Mouse (Mus musculus) granulocyte monocyte progenitor cell, adult 5-6 weeks (primary cell): ENCODE data around the gene Csad. TPM values are rescaled to one million over a fixed set of nuclear protein-coding genes. Genes with fewer than 3 reads are reported as not detected.
A peak's percentile ranks its signal among the peaks of the same experiment; 100 is the strongest.
"Not testable (repeated sequence)": the region's sequence is repeated elsewhere in the genome, so short reads cannot be mapped to it uniquely, and the experiment has no call there.

Source experiments
- ATAC-seq: replicated peaks from 2 replicates; pipeline ENCODE4 v1.8.0; 2016; ENCODE audit warnings: mild to moderate bottlenecking, moderate TSS enrichment, inconsistent platforms; ENCODE audit not compliant: poor library complexity, severe bottlenecking
- total RNA-seq, 2 experiments: library from RNA; stranded (forward) in 1 of 2; stranded (reverse) in 1 of 2; fragments of 200-712, 200-1000 nt in 1 of 2; fragments of >200 nt in 1 of 2; fragmentation: Nextera tagmentation in 1 of 2; gene quantifications; 2 replicates each; pipeline ENCODE4 v1.2.3; 2014 to 2017

Csad gene
- total RNA-seq, 2 experiments from 2014 or later: 7.5 to 18.1 TPM

DNA sequence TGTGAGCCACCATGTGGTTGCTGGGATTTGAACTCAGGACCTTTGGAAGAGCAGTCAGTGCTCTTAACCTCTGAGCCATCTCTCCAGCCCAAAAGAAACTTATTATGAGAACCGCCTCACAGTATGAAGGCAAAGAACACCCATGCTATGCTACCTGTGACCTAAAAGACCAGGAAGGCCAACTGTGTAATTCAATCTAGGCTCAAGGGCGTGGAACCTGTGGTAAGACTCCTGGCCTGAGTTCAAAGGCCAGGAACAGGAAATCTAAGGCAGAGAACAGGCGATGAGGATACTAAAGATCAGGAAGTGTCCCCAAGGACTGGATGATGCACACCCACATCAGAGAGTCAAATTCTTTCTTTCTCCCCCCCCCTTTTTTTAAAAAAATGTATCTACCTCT, 30.9 kb downstream of the Csad start:
- no peak for ATAC-seq

DNA sequence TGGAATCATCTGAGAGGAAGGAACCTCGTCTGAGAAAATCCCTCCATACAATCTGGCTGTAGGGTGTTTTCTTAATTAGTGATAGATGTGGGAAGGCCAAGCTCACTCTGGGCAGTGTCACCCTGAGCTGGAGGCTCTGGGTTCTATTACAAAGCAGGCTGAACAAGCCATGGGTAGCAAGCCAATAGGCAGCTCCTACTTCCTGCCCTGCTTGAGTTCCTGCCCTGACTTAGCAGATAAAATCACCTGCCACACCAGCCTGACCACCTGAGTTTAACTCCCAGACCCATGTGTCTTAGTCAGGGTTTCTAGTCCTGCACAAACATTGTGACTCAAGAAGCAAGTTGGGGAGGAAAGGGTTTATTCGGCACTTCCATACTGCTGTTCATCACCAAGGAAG, 35.5 kb downstream of the Csad start:
- no peak for ATAC-seq

DNA sequence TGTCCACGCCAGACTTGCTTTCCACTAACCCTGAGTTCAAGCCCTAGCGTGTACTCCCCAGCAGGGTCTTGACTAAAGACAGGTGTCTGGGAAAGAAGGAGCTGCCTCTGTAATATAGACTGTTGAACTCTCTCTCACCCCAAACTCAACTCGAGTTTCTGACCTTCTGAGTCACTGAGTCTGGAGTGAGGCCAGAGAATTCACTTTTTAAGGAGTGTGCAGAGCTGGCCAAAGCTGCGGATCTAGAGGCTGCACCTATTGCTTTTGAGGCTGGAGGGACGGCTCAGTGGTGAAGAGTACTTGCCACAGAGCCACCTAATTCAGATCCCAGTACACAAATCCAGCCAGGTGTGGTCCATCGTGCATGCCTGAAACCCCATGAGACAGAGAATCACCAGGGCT, 36.9 kb downstream of the Csad start:
- no peak for ATAC-seq

DNA sequence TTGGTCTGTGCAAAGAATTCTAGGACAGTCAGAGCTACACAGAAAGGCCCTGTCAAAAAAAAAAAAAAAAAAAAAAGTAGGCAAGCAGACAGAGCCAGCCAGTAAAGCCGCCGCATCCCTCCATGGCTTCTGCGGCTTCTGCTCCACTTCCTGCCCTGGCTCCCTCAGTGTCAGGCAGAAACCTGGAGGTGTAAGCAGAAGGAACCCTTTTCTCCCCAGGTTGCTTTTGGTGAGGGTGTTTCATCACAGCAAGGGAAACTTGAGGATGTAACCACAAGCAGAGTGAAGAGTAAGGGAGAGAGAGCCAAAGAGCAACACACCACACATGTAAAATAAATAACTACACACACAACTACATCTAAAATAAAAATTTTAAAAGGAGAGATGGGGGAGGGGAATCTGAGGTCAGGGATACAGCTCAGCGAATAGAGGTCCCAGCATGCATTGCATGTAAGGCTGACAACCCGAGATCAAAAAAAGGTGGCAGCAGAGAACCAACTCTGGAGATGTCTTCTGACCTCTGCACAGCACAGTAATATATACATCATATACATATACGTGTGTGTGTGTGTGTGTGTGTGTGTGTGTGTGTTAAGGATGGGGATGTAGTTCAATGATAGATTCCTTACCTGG, 38.9 kb downstream of the Csad start:
- ATAC-seq: peak; percentile 83

DNA sequence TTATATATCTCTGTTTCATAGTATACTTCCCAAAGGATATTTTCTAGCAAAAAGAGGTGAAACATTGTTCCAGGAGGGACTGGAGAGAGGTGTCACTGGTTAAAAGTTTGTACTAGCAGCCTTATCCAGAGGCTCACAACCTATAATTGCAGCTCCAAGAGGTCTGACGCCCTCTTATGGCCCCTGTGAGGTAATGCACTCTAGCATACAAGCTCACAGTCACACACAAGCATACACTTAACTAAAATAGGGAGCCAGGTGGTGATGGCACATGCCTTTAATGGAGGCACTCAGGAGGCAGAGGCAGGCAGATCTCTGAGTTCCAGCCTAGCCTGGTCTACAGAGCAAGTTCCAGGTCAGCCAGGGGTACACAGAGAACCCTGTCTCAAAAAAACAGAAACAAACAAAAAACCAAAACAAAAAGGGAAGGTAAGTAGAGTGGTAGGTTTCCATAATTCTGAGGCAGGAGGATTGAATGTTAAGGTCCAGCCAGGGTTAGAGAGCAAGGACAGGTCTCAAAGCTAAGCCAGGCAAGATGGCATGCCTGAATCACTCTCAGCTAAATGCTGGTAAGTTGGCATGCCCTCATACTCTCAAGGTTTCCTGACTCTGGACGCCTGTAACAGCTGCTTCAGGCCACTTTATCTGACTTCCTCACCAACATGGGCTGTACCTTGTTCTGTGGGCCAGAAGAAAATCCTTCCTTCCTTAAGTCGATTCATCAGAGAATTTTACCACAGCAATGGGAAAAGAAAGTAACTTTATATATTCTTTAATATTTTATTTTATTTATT, 40.4 kb downstream of the Csad start:
- ATAC-seq: no peak

DNA sequence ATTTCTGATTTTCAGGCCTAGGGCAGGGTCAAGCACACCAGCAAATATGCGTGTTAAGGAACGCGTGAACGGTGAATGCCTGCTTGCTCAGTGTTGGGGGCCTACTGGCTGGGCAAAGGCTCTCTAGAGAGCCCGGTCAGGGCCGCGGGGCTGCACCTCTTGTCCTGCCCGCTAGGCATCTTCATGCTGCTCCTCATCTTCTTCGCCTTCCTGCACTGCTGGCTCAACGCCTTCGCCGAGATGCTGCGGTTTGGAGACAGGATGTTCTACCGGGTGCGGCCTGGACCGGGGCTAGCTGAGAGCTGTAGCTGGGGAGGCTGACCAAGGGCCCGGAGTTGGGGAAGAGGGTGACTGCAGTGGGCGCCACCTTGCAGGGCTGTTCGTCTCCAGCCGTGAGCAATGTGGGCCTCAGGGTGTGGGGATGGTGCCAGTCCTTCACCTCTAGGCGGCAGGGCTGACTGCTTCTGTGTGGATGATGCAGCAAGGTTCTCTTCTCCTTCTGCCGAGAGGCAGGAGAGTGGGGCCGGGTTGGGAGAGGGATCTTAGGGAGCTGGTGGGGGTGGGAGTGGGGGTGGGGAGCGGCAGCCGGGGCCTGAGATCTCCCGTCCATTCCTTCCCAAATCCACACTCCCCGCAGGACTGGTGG, 44.0 kb downstream of the Csad start:
- ATAC-seq: peak; percentile 26

DNA sequence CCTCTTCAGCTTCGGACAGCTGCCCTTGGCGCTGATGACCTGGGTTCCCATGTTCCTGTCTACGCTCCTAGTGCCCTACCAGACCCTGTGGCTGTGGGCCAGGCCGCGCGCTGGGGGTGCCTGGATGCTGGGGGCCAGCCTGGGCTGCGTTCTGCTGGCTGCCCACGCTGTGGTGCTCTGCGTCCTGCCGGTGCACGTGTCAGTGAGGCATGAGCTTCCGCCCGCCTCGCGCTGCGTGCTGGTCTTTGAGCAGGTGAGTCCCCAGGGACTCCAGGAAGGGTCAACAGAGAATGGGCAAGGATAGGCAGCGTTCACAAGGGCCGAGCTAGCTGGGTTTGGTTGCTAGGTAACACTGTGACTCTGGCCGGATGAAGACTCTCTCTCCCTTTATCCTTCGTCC, 47.7 kb downstream of the Csad start:
- ATAC-seq: no peak

DNA sequence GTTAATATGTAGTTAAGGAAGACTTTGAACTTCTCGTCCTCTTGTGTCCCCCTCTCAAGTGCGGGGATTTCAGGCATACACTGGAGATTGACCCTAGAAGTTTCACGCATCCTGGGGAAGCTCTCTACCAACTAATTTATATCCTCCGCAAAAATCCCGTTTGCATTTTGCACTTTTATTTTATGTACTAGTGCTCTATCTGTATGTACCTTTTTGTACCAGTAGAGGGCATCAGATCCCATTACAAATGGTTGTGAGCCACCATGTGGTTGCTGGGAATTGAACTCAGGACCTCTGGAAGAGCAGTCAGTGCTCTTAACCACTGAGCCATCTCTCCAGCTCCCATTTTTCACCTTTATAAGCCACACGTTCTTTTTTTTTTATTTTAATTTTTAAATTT, 49.5 kb downstream of the Csad start:
- not testable (repeated sequence) for ATAC-seq

DNA sequence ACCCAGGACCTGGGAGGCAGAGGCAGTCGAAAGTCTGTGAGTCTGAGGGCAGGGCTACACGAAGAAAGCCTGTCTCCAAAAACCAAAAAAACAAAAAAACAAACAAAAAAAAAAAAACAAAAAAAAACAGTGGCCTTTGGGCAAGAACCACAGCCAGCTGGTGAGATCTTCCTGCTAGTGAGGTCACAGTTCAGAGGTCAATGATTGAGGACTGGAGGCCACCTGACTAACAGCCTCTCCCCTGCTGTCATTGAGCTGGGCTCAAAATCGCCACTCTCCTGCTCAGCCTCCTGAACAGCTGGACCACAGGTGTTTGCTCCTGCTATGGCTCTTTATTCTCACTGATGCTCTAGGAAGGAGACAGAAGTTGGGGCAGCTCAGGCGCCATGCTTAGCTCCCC, 51.9 kb downstream of the Csad start:
- ATAC-seq: no peak

DNA sequence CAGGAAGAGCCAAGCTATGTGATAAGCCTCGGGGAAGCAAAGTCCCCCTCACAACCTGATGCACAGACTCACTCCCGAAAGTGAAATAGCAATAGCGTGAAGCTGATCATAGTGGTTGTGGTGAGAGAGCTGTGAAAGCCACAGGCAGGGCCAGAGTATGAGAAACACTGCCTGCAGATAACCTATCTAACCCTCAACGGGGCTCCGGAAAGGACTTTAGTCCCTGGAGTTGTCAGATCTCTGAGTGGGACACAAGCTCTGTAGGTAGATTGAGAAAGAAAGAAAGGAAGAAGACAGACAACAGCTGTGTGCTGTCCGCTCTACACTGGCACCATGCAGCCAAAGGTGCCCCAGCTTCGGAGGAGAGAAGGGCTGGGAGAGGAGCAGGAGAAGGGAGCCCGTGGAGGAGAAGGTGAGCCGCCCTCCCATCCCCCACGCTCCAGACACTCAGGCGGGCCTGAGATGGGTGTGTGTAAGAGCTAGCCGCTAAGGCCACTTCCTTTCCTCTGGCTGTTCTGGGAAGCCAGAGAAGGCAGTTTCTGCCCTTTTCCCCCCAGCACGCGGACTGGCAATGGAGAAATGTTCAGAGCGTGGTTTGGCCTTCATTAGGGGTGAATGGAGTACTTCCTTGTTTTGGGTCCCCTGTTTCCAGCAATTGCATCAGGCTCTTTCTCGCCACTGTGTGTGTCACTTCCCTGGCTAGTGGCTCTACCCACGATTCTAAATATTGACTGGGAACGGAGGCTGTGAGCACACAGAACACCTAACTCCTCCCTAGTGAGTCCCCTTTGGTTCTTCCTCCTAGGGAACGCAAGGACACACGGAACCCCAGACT, 54.0 kb downstream of the Csad start, which contains the start of gene Soat2:
Gene Soat2, plus strand, starts transcription at position 226 of the 835 bp plus-strand sequence.
- ATAC-seq: peak; percentile 88

DNA sequence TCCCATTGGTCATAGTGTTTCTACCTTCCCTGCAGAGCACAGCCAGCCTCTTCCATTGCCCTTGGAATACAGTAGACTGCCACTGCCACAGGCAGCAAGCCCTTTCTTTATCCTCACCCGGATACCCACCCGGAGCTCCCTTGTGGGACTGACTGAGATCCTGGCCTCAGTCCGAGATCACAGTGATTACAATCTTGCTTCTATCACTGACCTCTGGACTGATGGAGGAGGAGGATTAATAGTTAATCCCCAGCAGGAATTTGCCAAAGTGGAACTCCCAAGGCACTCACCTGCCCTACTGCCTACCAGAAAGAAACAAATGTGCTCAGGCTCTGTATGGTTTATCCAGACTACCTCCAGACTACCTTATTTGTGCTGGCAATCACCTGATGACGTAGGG, 55.0 kb downstream of the Csad start:
- ATAC-seq: no peak

DNA sequence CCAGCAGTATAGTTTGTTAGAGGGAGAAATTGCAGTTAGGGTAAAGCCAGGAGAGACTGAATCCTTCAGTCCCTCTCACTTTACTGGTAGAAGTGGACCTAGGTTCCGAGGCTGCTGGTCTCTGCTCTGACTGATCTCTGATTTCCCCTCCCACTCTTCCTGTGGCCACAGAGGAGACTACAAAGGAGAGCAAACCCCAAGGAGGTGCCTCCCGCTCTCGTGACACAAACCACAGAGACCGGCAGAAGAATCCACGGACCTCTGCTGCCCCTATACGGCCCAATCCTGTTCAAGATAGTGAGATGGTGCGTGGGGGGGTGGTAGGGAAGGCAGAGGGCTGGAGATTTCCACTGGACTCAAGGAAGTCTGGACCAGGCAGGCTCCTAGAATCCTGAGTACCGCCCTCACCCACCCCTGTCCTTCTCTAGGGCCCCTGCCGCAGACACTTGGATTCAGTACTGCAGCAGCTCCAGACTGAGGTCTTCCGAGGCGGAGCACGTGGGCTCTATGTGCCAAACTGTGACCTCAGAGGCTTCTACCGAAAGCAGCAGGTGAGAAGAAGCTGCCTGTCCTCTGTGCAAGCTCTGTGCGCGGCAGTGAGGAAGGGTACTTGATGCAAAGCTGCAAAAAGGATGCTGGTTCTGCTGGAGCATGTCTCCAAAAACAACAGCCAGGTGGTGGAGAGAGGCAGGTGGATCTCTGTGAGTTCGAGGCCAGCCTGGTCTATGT, 56.7 kb downstream of the Csad start:
- ATAC-seq: 0 out of 2 replicates have a peak, but pooled peaks have one; percentile 9

DNA sequence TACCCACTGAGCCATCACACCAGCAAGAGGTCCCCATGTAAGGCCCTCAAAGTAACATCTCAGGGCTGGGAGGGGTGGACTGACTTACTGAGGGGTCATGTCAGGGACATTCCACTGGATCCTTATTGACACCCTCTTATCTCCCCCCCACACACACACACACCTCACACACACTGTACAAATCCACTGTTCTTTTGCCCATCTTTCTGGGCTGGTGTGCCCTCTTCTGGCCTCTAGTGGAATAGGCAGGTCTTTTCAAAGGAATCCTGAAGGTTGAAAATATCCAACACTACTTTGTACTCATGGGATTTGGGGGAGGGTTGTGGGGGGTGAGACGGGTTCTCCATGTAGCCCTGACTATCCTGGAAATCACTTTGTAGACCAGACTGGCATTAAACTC, 57.6 kb downstream of the Csad start:
- ATAC-seq: no peak

DNA sequence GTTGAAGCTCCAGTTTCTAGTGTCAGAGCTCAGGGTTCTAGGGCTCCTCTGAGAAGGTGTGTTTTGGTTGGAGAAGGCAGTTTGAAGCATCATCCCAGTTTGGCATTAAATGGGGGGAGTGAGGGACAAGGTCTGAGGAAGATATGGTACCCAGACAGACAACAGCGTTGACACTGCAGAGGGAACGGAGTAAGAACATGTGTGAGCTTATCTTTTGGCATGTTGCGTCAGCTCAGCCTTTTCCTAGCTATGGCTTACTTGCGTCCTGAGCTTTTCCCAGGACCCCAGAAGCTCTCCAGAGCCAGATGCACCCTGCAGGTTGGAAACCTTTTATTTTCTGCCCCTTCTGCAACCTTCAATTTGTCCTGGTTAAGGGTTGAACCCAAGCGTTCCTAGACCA, 58.4 kb downstream of the Csad start:
- ATAC-seq: no peak

DNA sequence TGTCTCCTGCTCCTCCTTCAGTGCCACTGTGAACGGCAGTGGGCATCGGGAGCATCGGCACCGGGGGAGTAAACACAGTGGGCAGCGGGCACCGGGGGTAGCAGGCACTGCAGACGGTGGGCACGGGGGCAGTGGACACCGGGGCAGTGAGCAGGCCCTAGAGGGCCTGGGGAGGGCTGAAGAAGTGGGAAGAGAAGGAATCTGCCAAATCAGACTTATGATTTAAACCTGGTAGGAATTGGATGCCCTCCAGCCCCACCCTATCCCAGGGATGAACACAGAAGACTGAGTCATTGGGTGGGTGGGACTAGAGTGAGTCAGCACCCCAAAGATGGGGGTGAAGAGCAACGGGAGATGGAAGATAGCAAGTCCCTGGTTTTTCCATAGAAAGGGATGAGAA, 59.2 kb downstream of the Csad start:
- no peak for ATAC-seq

DNA sequence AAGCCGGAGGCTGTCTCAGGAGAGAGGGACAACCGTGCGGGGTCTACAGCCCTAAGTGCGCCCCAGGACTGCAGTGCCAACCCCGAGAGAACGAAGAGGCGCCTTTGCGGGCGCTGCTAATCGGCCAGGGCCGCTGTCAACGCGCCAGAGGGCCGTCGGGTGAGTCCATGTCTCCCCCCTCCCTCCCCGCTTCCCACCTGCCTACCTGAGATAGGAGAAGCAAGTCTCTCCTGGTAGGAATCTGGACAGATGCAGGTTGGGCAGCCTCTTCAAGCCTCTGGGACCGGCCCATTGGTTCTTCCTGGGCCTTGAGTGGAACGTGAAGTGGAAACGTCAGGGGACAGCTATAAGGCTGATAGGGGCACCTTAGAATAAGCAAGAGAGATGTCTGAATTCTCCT, 59.8 kb downstream of the Csad start:
- no peak for ATAC-seq

DNA sequence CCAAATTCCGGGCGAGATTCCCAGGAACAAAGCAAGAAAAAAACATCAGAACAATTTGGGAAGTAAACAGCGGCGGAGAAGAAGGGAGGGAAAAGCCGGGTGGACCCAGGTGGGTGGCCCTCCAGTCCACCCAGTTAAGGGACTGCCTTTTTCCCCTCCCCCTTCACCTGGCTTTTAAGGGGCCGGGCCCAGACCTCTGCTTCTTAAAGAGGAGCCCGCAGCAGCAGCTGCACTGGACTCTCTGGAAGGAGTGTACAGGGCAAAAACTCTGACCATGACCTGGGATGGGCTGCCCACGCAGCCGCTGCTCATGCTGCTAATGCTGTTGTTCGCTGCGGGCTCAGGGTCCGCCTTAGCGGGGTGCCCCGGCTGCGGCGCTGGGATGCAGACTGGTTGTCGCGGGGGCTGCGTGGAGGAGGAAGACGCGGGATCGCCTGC, 60.2 kb downstream of the Csad start, which contains the start of gene Igfbp6:
Gene Igfbp6, plus strand, starts transcription at position 89 of the 438 bp plus-strand sequence.
- ATAC-seq: no peak

DNA sequence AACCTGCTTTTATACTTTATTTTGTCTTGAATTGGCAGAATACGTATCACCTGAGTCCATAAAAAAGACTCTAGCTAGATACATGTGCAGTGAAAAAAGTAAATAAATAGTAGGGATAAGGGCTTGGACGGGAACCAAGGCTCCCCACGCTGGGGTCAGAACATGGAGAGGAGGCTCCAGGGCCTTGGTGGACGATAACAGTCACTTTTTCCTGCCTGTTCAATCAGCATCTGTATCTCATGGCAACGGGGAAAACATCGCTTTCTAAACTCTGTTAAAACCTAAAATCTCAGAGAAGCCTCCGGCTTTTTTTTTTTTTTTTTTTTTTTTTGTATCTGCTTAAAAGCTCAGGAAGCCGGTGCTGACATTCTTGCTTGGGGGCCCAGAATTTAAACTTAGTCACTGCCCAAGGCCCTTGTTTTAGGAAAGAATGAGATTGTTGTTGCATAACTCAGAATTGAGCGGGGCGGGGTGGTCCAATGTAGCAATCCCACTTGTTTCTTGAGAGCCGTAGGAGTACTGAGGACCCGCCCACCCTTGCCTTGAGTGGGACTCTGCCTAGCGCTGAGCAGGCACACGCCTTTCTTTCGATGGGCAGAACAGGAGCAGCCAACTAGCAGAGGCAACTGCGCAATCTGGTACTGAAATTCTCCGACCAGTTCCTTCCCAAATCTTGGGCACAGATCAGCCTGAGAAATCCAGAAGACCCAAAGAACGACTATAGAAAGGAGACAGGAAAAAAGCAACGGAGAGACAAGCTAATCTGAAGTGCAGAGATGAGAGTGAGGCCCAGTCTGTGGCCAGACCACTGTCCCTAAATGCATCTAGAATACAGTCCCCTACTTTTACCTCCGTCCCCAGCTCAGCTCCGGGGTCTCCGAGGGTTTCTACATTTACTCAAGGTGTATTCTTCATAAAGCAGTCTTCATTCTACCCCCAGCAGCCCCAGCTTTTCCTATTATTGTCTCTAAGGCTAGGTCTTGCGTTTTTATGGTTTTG, 61.3 kb downstream of the Csad start:
- ATAC-seq: peak; percentile 86

DNA sequence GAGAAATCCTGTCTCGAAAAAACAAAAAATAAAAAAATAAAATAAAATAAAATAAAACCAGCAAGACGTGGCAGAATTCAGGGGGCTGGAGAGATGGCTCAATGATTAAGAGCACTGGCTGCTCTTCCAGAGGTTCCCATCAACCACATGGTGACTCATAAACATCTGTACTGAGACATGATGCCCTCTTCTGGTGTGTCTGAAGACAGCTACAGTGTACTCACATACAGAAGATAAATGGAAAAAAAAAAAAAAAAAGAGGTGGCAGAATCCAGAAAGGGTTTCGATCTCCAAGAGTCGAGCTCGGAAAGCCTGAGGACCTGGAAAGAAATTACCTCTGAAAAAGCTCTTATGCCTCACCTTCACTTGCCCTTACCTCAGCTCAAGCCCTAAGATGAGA, 63.4 kb downstream of the Csad start:
- no peak for ATAC-seq
